Mouse (Mus musculus): ENCODE measurements around the gene Lrriq1.

Gene Lrriq1

GRCm38 (mm10) chr10:103235707-103236459, at the start of gene Lrriq1:
Lrriq1 (minus strand) TSS chr10:103236322.
- in situ Hi-C loops (cut with MseI, MboI): no loop called here

GRCm38 (mm10) chr10:103253842-103254803, 18.0 kb upstream of the Lrriq1 start:
- in situ Hi-C loops (cut with MseI, MboI): loop anchor here (5.0 kb wide), 2 partner anchors 148 to 153 kb away; no protein-coding TSS in a partner anchor

- in situ Hi-C loops (cut with MseI, MboI): no loop called here
Measured at GRCm38 (mm10) chr10:103236460-103236772, 294 bp upstream of the Lrriq1 start.

GRCm38 (mm10) chr10:103226646-103227045, 9.5 kb downstream of the Lrriq1 start:
- in situ Hi-C loops (cut with MseI, MboI): no loop called here

- in situ Hi-C loops (cut with MseI, MboI): no loop called here
Measured at GRCm38 (mm10) chr10:103194655-103195328, 41.3 kb downstream of the Lrriq1 start.

- in situ Hi-C loops (cut with MseI, MboI): no loop called here
Measured at GRCm38 (mm10) chr10:103145769-103146379, 90.2 kb downstream of the Lrriq1 start.

GRCm38 (mm10) chr10:103144927-103145768, 91.0 kb downstream of the Lrriq1 start:
- in situ Hi-C loops (cut with MseI, MboI): no loop called here

- in situ Hi-C loops (cut with MseI, MboI): no loop called here
Measured at GRCm38 (mm10) chr10:103142526-103142925, 93.6 kb downstream of the Lrriq1 start.

GRCm38 (mm10) chr10:103141532-103141931, 94.6 kb downstream of the Lrriq1 start:
- in situ Hi-C loops (cut with MseI, MboI): no loop called here

GRCm38 (mm10) chr10:103140609-103141008, 95.5 kb downstream of the Lrriq1 start:
- in situ Hi-C loops (cut with MseI, MboI): no loop called here

GRCm38 (mm10) chr10:103114629-103115028, 121.5 kb downstream of the Lrriq1 start:
- in situ Hi-C loops (cut with MseI, MboI): no loop called here

- in situ Hi-C loops (cut with MseI, MboI): no loop called here
Measured at GRCm38 (mm10) chr10:103108090-103108489, 128.0 kb downstream of the Lrriq1 start.

- in situ Hi-C loops (cut with MseI, MboI): no loop called here
Measured at GRCm38 (mm10) chr10:103086101-103086500, 150.0 kb downstream of the Lrriq1 start.

- in situ Hi-C loops (cut with MseI, MboI): no loop called here
Measured at GRCm38 (mm10) chr10:103049593-103049992, 186.5 kb downstream of the Lrriq1 start.

GRCm38 (mm10) chr10:103046623-103047022, 189.5 kb downstream of the Lrriq1 start:
- in situ Hi-C loops (cut with MseI, MboI): no loop called here

- in situ Hi-C loops (cut with MseI, MboI): no loop called here
Measured at GRCm38 (mm10) chr10:103045019-103045418, 191.1 kb downstream of the Lrriq1 start.

- in situ Hi-C loops (cut with MseI, MboI): no loop called here
Measured at GRCm38 (mm10) chr10:103035002-103035640, 201.0 kb downstream of the Lrriq1 start.

- in situ Hi-C loops (cut with MseI, MboI): no loop called here
Measured at GRCm38 (mm10) chr10:103030931-103031330, 205.2 kb downstream of the Lrriq1 start.

GRCm38 (mm10) chr10:103029730-103030490, 206.2 kb downstream of the Lrriq1 start, which contains the start of gene Alx1:
Alx1 (minus strand) TSS chr10:103030215.
- in situ Hi-C loops (cut with MseI, MboI): no loop called here
